Mouse (Mus musculus) ovary, postnatal 10 days (tissue): ENCODE data around the gene Arpc2.

Experiments
- DNase-seq: peaks from one replicate; pipeline ENCODE4 v3.0.0; 2022; ENCODE audit warnings: low spot score

Arpc2 gene

DNA sequence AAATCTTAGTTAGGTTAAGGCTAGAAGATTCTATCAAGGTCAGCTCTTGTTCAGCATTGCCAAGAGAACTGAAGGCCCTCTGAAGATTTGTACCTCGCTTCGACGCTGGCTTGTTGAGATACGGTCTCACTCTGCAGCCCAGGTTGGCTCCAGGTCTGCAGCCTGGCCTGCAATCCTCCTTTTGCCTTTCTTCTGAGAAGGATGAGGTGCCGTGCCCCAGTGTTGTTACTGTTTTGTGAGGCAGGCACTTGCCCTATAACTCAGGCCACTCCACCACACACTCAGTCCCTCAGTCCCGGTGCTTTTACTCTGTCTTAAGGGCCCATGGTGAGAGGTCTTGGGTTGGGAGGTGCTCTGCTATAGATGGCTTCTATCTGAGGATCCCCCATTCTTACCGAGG is 66.3 kb downstream of the Arpc2 start:
- DNase-seq, result no peak

DNA sequence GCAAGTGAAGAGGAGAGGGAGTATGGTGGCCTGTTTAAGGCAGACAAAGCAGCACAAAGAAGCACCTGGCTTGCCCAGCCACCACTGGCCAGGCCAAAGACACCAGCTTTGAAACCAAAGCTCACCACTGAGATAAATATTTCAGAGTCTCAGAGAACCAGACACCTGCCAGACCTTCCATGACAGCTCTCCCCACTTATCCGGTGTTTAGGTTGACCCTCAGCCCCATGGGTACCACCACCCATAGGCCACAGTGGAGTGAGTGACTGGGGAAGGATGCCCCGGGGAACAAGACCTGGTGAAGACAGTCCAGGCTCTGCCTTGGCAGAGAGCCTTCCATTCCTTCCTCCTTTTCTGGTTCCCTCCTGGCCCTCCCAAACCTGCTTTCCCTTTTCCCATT is 67.0 kb downstream of the Arpc2 start:
- DNase-seq, result no peak

GRCm38 (mm10) chr1:74303509-74304338 is 67.8 kb downstream of the Arpc2 start:
- peak; percentile 76 for DNase-seq

- no peak for DNase-seq
Observed at GRCm38 (mm10) chr1:74304339-74304790, 68.5 kb downstream of the Arpc2 start.

GRCm38 (mm10) chr1:74304946-74305345 is 69.1 kb downstream of the Arpc2 start:
- DNase-seq, result no peak

DNA sequence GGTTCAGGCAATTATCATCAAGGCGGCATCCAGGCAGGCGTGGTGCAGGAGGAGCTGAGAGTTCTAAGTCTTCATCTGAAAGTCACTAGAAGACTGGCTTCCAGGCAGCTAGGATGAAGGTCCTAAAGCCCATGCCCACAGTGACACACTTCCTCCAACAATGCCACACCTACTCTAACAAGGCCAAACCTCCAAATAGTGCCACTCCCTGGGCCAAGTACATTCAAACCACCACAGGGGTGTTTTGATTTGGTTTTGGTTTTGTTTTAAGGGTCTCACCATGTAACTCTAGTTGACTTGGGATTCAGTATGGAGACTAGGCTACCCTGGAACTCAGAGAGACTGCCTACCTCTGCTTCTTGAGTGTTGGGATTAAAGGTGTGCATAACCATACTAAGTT is 69.6 kb downstream of the Arpc2 start, which contains the start of gene Tmbim1:
Gene Tmbim1 (minus strand): TSS at position 101 of the 400 bp plus-strand sequence.
- no peak for DNase-seq

DNA sequence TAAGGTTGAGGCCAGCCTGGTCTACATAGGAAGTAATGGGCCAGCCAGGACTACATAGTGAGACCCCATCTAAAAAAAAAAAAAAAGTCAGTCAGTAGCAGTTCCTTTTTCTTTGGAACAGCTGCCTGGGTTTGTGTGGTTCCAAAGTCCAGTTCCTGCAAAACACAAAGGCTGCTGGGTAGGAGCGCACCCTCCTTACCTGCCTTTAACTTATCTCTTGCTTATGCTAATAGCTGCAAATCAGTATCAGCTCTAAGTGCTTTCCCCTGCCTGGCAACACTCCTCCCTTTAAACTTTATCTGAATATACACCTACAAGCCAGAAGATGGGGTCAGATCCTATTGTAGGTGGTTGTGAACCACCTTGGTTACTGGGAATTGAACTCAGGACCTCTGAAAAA is 71.3 kb downstream of the Arpc2 start:
- no peak for DNase-seq

DNA sequence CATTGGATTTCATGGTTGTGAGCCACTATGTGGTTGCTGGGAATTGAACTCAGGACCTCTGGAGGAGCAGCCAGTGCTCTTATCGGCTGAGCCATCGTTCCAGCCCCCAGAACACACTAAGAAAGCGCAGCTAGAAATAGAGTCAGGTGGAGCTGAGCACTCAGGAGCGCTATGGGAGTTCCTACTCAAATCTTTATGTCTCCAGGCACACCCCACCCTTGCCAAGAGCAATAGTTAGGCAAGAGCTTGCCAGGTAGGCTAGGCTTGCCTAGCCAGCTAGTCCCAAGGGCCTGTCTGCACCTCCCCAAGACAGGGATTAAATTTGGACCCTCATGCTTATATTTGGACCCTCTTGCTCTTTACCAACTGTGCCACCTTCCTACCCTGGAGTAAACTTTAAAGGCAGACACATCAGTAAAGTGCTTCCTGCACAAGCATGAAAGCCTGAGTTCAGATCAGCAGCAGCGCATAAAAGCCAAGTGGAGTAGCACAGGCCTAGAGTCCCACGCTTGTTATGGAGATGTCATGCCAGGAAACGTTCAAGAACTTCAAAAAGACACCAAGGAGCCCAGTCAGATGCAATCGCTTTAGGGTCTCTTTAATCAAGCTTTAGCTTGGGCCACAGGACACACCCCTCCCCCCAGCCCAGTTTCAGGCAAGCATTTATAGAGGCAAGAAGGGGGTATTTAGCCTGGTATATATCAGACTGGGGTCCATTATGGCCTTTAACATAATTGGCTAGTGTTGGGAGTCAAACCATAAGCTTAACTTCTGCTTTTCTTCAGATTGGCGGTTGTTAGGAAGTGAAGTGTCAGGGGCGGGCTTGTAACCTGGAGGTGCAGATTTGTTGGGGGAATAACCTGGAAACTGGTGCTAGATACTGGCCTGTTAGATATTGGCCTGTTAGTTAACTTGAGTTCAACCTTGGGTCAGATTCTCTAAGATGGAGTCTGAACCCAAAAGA is 72.4 kb downstream of the Arpc2 start:
- no peak for DNase-seq

DNA sequence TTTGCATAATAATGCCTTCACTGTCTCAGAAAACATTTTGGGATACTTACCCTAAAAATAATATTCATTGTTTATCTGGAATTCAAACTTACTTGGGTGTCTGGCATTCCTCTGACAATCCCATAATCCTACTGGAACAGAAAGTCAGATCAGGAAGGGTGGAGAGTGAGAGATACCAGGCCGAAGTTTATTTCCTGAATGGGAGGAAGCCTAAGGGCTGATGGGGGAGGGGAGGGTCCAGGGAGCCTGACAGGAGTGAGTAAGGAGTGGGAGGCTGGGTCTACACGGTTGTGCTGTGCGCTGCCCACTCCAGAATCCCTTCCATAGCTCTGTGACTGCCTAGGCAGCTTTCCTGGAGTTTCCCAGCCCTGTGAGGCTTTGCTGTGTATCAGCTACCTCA is 73.9 kb downstream of the Arpc2 start:
- DNase-seq, result no peak

GRCm38 (mm10) chr1:74313049-74313692 is 77.3 kb downstream of the Arpc2 start:
- no peak for DNase-seq

DNA sequence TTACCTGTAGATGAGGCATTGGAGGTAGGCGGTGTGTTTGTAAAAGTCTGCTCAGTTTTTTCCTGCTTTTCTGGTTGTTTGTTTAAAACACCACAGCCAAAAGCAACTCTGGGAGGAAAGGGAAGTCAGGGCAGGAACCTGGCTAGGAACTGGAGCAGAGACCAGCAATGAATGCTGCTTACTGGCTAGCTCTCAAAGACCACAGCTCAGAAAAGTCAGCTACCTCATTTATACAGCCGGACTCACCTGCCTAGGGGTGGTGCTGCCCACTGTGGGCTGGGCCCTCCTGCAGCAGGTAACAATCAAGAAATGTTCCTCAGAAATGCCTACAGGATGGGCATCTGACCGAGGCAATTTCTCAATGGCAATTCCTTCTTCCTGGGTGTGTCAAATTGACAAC is 78.9 kb downstream of the Arpc2 start:
- DNase-seq, result no peak

GRCm38 (mm10) chr1:74316114-74316827 is 80.4 kb downstream of the Arpc2 start:
- DNase-seq, result no peak
